Mouse (Mus musculus) heart, embryonic 15.5 days (tissue): Measurements from ENCODE around the gene 1700014D04Rik. TPM values are rescaled to one million over a fixed set of nuclear protein-coding genes. Genes with fewer than 3 reads are reported as not detected.
"Not testable (repeated sequence)": the region's sequence is repeated elsewhere in the genome, so short reads cannot be mapped to it uniquely, and the experiment has no call there.

Source experiments
- ATAC-seq: fragments of 200-750 bp; cut with Nextera tagmentation; replicated peaks from 2 replicates; pipeline ENCODE4 v1.8.0; 2017; ENCODE audit warnings: low read depth, moderate TSS enrichment; ENCODE audit not compliant: insufficient number of reproducible peaks, insufficient read depth, low FRiP score
- H3K27ac ChIP-seq: fragments of 300-500 bp; sonication (generic); 2 replicates; pipeline ENCODE4 v1.5.1; 2015; ENCODE audit warnings: mild to moderate bottlenecking, inconsistent platforms
- H3K27me3 ChIP-seq: fragments of 300-500 bp; sonication (generic); 2 replicates; pipeline ENCODE4 v1.6.1; 2015; ENCODE audit warnings: inconsistent platforms
- H3K36me3 ChIP-seq: fragments of 300-500 bp; sonication (generic); 2 replicates; pipeline ENCODE4 v1.6.1; 2015; ENCODE audit warnings: mild to moderate bottlenecking, inconsistent platforms
- H3K4me1 ChIP-seq: fragments of 300-500 bp; sonication (generic); replicated peaks from 2 replicates; pipeline ENCODE4 v1.6.1; 2015; ENCODE audit warnings: inconsistent platforms
- H3K4me2 ChIP-seq: fragments of 300-500 bp; sonication (generic); 2 replicates; pipeline ENCODE4 v1.6.1; 2015; ENCODE audit warnings: inconsistent platforms, mild to moderate bottlenecking, moderate library complexity
- H3K4me3 ChIP-seq: fragments of 300-500 bp; sonication (generic); 2 replicates; pipeline ENCODE4 v1.5.1; 2015; ENCODE audit warnings: mild to moderate bottlenecking, inconsistent platforms
- H3K9ac ChIP-seq: fragments of 300-500 bp; sonication (generic); 2 replicates; pipeline ENCODE4 v1.6.1; 2015; ENCODE audit warnings: mild to moderate bottlenecking, inconsistent platforms
- H3K9me3 ChIP-seq: fragments of 300-500 bp; sonication (generic); replicated peaks from 2 replicates; pipeline ENCODE4 v1.6.1; 2016; ENCODE audit warnings: inconsistent platforms
- WGBS: fragments of 180-500 bp; shearing (Covaris S2); methylation state at CpG from one replicate; pipeline ENCODE4 v1.1.7; 2015; ENCODE audit warnings: mixed read lengths; 5-methylcytosine and 5-hydroxymethylcytosine counted together
- polyA plus RNA-seq: library from polyadenylated mRNA; unstranded; fragments of >200 nt; fragmentation: Nextera tagmentation; extraction: Ambion mirVana; gene quantifications from 2 replicates; pipeline ENCODE4 v1.2.1, GENCODE M21; 2015

1700014D04Rik gene
- polyA plus RNA-seq, 1 experiment from 2014 or later: 0.04 TPM

- Histone ChIP-seq H3K4me2 (no peak overlapping the region), H3K4me3 (no peak overlapping the region), H3K36me3 (no peaks in the 10 kb centered on the region), H3K27me3 (peaks cover 3% of the 10 kb centered on the region; the same call in 1 of the 2 replicates), H3K27ac (no peak overlapping the region), H3K4me1 (no peaks in the 10 kb centered on the region), H3K9me3 (no peaks in the 10 kb centered on the region), H3K9ac (no peak overlapping the region)
- WGBS: 22% methylated on average over 3 of the region's 3 CpGs
- ATAC-seq: no peak
These were observed 11.4 kb downstream of the 1700014D04Rik start for GRCm38 (mm10) chr13:59735190-59735589.

- not testable (repeated sequence) for H3K27me3 ChIP-seq, ATAC-seq, H3K36me3 ChIP-seq, H3K4me2 ChIP-seq, H3K27ac ChIP-seq, H3K4me1 ChIP-seq, H3K9me3 ChIP-seq, H3K9ac ChIP-seq, H3K4me3 ChIP-seq
- 30% methylated on average over 6 of the region's 6 CpGs for WGBS
These were observed 12.2 kb downstream of the 1700014D04Rik start for GRCm38 (mm10) chr13:59734347-59734746.

GRCm38 (mm10) chr13:59733936-59734335, 12.6 kb downstream of the 1700014D04Rik start:
- Histone ChIP-seq H3K27me3 (peaks cover 9% of the 10 kb centered on the region; the same call in 1 of the 2 replicates), H3K4me2 (no peak overlapping the region), H3K4me3 (no peak overlapping the region), H3K4me1 (no peaks in the 10 kb centered on the region), H3K36me3 (no peaks in the 10 kb centered on the region), H3K27ac (no peak overlapping the region), H3K9me3 (no peaks in the 10 kb centered on the region), H3K9ac (no peak overlapping the region)
- ATAC-seq: no peak
- WGBS: 77% methylated on average over 4 of the region's 4 CpGs

GRCm38 (mm10) chr13:59731652-59732051, 14.9 kb downstream of the 1700014D04Rik start, which contains the start of gene Spata31d1d:
Gene Spata31d1d, minus strand, starts transcription at chr13:59731752.
- Histone ChIP-seq H3K4me1 (peaks cover 4% of the 10 kb centered on the region; the same call in 1 of the 2 replicates), H3K4me3 (no peak within 1 kb of the TSS), H3K27me3 (peaks cover 13% of the 10 kb centered on the region), H3K27ac (no peak within 1 kb of the TSS), H3K9me3 (no peaks in the 10 kb centered on the region), H3K9ac (no peak within 1 kb of the TSS), H3K4me2 (no peak within 1 kb of the TSS), H3K36me3 (no peaks in the 10 kb centered on the region)
- 37% methylated on average over 7 of the region's 7 CpGs for WGBS
- ATAC-seq: no peak

- no peak overlapping the region for H3K27ac ChIP-seq
- H3K27me3 ChIP-seq: peaks cover 13% of the 10 kb centered on the region
- no peak overlapping the region for H3K9ac ChIP-seq
- peak; percentile 81 for ATAC-seq
- H3K4me2 ChIP-seq: no peak overlapping the region
- no peaks in the 10 kb centered on the region for H3K9me3 ChIP-seq
- H3K36me3 ChIP-seq: no peaks in the 10 kb centered on the region
- H3K4me1 ChIP-seq: peaks cover 9% of the 10 kb centered on the region; the same call in 1 of the 2 replicates
- 20% methylated on average over 7 of the region's 7 CpGs for WGBS
- no peak overlapping the region for H3K4me3 ChIP-seq
These were observed 18.0 kb downstream of the 1700014D04Rik start for GRCm38 (mm10) chr13:59728378-59729093.

- Histone ChIP-seq H3K27me3 (peaks cover 13% of the 10 kb centered on the region), H3K4me2 (peak overlapping the region; percentile 53), H3K9me3 (no peaks in the 10 kb centered on the region), H3K9ac (peak overlapping the region; percentile 23; the same call in 1 of the 2 replicates), H3K4me3 (peak overlapping the region; percentile 26), H3K4me1 (peaks cover 9% of the 10 kb centered on the region; the same call in 1 of the 2 replicates), H3K27ac (no peak overlapping the region), H3K36me3 (no peaks in the 10 kb centered on the region)
- no peak for ATAC-seq
- 24% methylated on average over 29 of the region's 29 CpGs for whole genome bisulfite sequencing
These were observed 20.2 kb downstream of the 1700014D04Rik start for GRCm38 (mm10) chr13:59726139-59726867.

GRCm38 (mm10) chr13:59722089-59722488, 24.5 kb downstream of the 1700014D04Rik start:
- H3K4me2 ChIP-seq, H3K36me3 ChIP-seq, H3K27me3 ChIP-seq, H3K27ac ChIP-seq, H3K4me3 ChIP-seq, ATAC-seq, H3K9me3 ChIP-seq, H3K9ac ChIP-seq: not testable (repeated sequence)
- peaks cover 11% of the 10 kb centered on the region; the same call in 1 of the 2 replicates for H3K4me1 ChIP-seq
- 78% methylated on average over 1 of the region's 1 CpGs for WGBS

- Histone ChIP-seq H3K36me3 (no peaks in the 10 kb centered on the region), H3K27ac (no peak overlapping the region), H3K4me1 (0 out of 2 replicates have a peak, but pooled peaks cover 6% of the 10 kb centered on the region), H3K4me3 (no peak overlapping the region), H3K9me3 (no peaks in the 10 kb centered on the region), H3K9ac (no peak overlapping the region), H3K4me2 (no peak overlapping the region), H3K27me3 (no peaks in the 10 kb centered on the region)
- WGBS: 89% methylated on average over 1 of the region's 1 CpGs
- no peak for ATAC-seq
These were observed 27.1 kb downstream of the 1700014D04Rik start for GRCm38 (mm10) chr13:59719475-59719874.

GRCm38 (mm10) chr13:59718857-59719440, 27.6 kb downstream of the 1700014D04Rik start:
- not testable (repeated sequence) for H3K9me3 ChIP-seq, H3K36me3 ChIP-seq, H3K4me3 ChIP-seq, H3K4me2 ChIP-seq, H3K4me1 ChIP-seq, H3K27me3 ChIP-seq, H3K9ac ChIP-seq, H3K27ac ChIP-seq
- peak; percentile 76 for ATAC-seq
- 27% methylated on average over 6 of the region's 6 CpGs for WGBS

- Histone ChIP-seq H3K27ac (no peak overlapping the region), H3K9me3 (no peaks in the 10 kb centered on the region)
- ATAC-seq: no peak
These were observed 32.8 kb downstream of the 1700014D04Rik start for GRCm38 (mm10) chr13:59713710-59714109.

GRCm38 (mm10) chr13:59711984-59712383, 34.6 kb downstream of the 1700014D04Rik start, which contains the start of gene Spata31d1b:
Gene Spata31d1b, plus strand, starts transcription at chr13:59712284.
- H3K27ac ChIP-seq, H3K4me3 ChIP-seq, H3K4me2 ChIP-seq, H3K9me3 ChIP-seq, H3K4me1 ChIP-seq, H3K27me3 ChIP-seq, ATAC-seq, H3K36me3 ChIP-seq, H3K9ac ChIP-seq: not testable (repeated sequence)
- 67% methylated on average over 3 of the region's 3 CpGs for WGBS

More at GRCm38 (mm10) chr13:59713710-59714109, 32.8 kb downstream of the 1700014D04Rik start:
- H3K27me3 ChIP-seq: 0 out of 2 replicates have a peak, but pooled peaks cover 3% of the 10 kb centered on the region
- no peak overlapping the region for H3K9ac ChIP-seq
- no peak overlapping the region for H3K4me2 ChIP-seq
- no peaks in the 10 kb centered on the region for H3K36me3 ChIP-seq
- no peak overlapping the region for H3K4me3 ChIP-seq
- H3K4me1 ChIP-seq: no peaks in the 10 kb centered on the region
- 41% methylated on average over 3 of the region's 3 CpGs for WGBS
